Mouse (Mus musculus) kidney, postnatal 4 days (tissue): Measurements from ENCODE around the gene Exo1.

Experiments used
- DNase-seq, 2 experiments: peaks; one replicate each; pipeline ENCODE4 v3.0.0; 2021; ENCODE audit warnings: mixed read lengths in 2 of 2

Gene Exo1

GRCm38 (mm10) chr1:175880453-175881296 lies at the start of gene Exo1:
Exo1 (plus strand) TSS chr1:175880581.
- peak; percentile 92 to 93 for DNase-seq

GRCm38 (mm10) chr1:175855515-175855914 lies 24.9 kb upstream of the Exo1 start:
- no peak for DNase-seq

GRCm38 (mm10) chr1:175867050-175867449 lies 13.3 kb upstream of the Exo1 start:
- DNase-seq = no peak

- peak; percentile 10 to 23 for DNase-seq
Observed at GRCm38 (mm10) chr1:175867558-175867957, 12.8 kb upstream of the Exo1 start.

- no peak for DNase-seq
Observed at GRCm38 (mm10) chr1:175870716-175871115, 9.7 kb upstream of the Exo1 start.

- DNase-seq = peak; percentile 9 to 16
Observed at GRCm38 (mm10) chr1:175872028-175872816, 8.2 kb upstream of the Exo1 start.

GRCm38 (mm10) chr1:175883398-175883797 lies 3.0 kb downstream of the Exo1 start:
- DNase-seq = peak; percentile 16 to 20

- no peak for DNase-seq
Observed at GRCm38 (mm10) chr1:175893263-175893662, 12.9 kb downstream of the Exo1 start.

GRCm38 (mm10) chr1:175893726-175894125 lies 13.3 kb downstream of the Exo1 start:
- no peak for DNase-seq

GRCm38 (mm10) chr1:175911207-175911606 lies 30.8 kb downstream of the Exo1 start:
- no peak for DNase-seq

GRCm38 (mm10) chr1:175912038-175912437 lies 31.7 kb downstream of the Exo1 start:
- no peak for DNase-seq

GRCm38 (mm10) chr1:175913728-175914303 lies 33.4 kb downstream of the Exo1 start:
- peak in 1 of 2 experiments; percentile 19 for DNase-seq

GRCm38 (mm10) chr1:175920029-175920428 lies 39.6 kb downstream of the Exo1 start, which contains the start of gene Gm38100:
Gm38100 (plus strand) TSS chr1:175920329.
- no peak for DNase-seq

- no peak for DNase-seq
Observed at GRCm38 (mm10) chr1:175921091-175921490, 40.7 kb downstream of the Exo1 start.

GRCm38 (mm10) chr1:175923848-175924787 lies 43.7 kb downstream of the Exo1 start:
- DNase-seq = peak; percentile 83 to 85

GRCm38 (mm10) chr1:175931391-175931790 lies 51.0 kb downstream of the Exo1 start:
- DNase-seq = no peak

GRCm38 (mm10) chr1:175936282-175936737 lies 55.9 kb downstream of the Exo1 start:
- DNase-seq = peak; percentile 58 to 69

- no peak for DNase-seq
Observed at GRCm38 (mm10) chr1:175938731-175939130, 58.4 kb downstream of the Exo1 start.

- no peak for DNase-seq
Observed at GRCm38 (mm10) chr1:175943168-175943567, 62.8 kb downstream of the Exo1 start.

GRCm38 (mm10) chr1:175946718-175947315 lies 66.4 kb downstream of the Exo1 start:
- DNase-seq = no peak

- no peak for DNase-seq
Observed at GRCm38 (mm10) chr1:175950421-175950820, 70.0 kb downstream of the Exo1 start.

GRCm38 (mm10) chr1:175950851-175951250 lies 70.5 kb downstream of the Exo1 start:
- DNase-seq = no peak
